Mouse (Mus musculus) cortical plate, adult 2 months (tissue): ENCODE measurements around the gene Mlst8.

Source experiments
- CTCF ChIP-seq: fragments of 200-500 bp; IDR thresholded peaks from 2 replicates; pipeline ENCODE4 v1.5.1; 2011; ENCODE audit warnings: mild to moderate bottlenecking, control low read depth, low read length; ENCODE audit not compliant: insufficient read depth; ENCODE audit errors: extremely low read depth
- POLR2A ChIP-seq: fragments of 200-500 bp; IDR thresholded peaks from 2 replicates; pipeline ENCODE4 v1.6.1; 2011; ENCODE audit warnings: mild to moderate bottlenecking, low read length, control low read depth; ENCODE audit not compliant: insufficient read depth; ENCODE audit errors: extremely low read depth

DNA sequence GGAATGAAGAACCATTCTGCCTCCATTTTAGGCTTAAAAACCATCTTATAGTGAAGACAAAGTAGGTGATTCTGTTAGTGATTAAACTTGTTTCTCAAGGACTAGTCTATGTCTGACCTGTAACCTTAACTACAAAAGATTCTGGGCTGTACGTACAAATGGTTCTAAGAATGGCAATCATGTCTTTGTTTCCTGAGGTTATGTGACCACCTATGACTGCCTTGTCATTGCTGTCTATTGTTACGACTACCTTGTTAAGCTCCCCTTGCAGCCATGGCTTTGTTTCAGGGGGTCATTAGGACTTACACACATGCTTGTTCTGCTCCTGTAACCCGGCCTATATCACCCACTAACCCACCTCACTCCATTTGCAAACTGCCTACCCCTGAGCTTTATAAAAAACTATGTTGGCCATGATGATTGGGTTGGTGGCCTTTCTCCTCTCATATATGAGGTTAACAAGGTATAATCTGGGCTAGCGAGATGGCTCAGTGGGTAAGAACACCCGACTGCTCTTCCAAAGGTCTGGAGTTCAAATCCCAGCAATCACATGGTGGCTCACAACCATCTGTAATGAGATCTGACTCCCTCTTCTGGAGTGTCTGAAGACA, 10.1 kb downstream of the Mlst8 start:
- no peak for TF ChIP-seq CTCF
- TF ChIP-seq POLR2A, result no peak
